Mouse (Mus musculus) CH12.LX (cell line): ENCODE results near the gene Ahr. TPM values are rescaled to one million over a fixed set of nuclear protein-coding genes. Genes with fewer than 3 reads are reported as not detected.
A peak's percentile ranks its signal among the peaks of the same experiment; 100 is the strongest.

Experiments
- DNase-seq: peaks from one replicate; pipeline ENCODE4 v3.0.0-alpha.2; 2013; ENCODE audit errors: extremely low read depth
- H3K27ac ChIP-seq: 2 replicates; pipeline ENCODE4 v1.5.1; 2012; ENCODE audit warnings: low read depth, mild to moderate bottlenecking, control low read depth, moderate library complexity; ENCODE audit not compliant: insufficient read depth
- H3K27me3 ChIP-seq: replicated peaks from 2 replicates; pipeline ENCODE3; 2012; ENCODE audit warnings: inconsistent platforms
- H3K36me3 ChIP-seq, 2 experiments: replicated peaks in 1 of 2; 2 replicates each; pipeline versions ENCODE3 to v1.6.1; 2012; ENCODE audit warnings: inconsistent platforms in 1 of 2, low read length in 1 of 2, mild to moderate bottlenecking in 1 of 2, mixed read lengths in 1 of 2, moderate library complexity in 1 of 2; ENCODE audit not compliant: control insufficient read depth in 1 of 2, insufficient read depth in 1 of 2
- H3K4me1 ChIP-seq, 2 experiments: 2 replicates each; pipeline ENCODE4 v1.6.1; 2012; ENCODE audit warnings: inconsistent platforms in 1 of 2, moderate library complexity in 1 of 2; ENCODE audit not compliant: insufficient read depth in 2 of 2, control insufficient read depth in 1 of 2
- H3K4me2 ChIP-seq: 2 replicates; pipeline ENCODE4 v1.6.1; 2012; ENCODE audit warnings: low read depth, mild to moderate bottlenecking, control low read depth; ENCODE audit not compliant: poor library complexity, insufficient read depth, severe bottlenecking
- H3K4me3 ChIP-seq, 3 experiments: fragments of 150-350 bp in 1 of 3; sonication (generic) in 1 of 3; replicated peaks in 1 of 3; 2 replicates each; pipeline versions ENCODE3 to v1.5.1; 2011 to 2012; ENCODE audit warnings: low read depth in 2 of 3, low read length in 2 of 3, mild to moderate bottlenecking in 2 of 3, moderate library complexity in 2 of 3, control low read depth in 1 of 3, improper control_type of control experiment in 1 of 3, inconsistent platforms in 1 of 3, mixed read lengths in 1 of 3; ENCODE audit not compliant: poor library complexity in 1 of 3
- H3K79me2 ChIP-seq: replicated peaks from 2 replicates; pipeline ENCODE4 v1.6.1; 2012; ENCODE audit warnings: mild to moderate bottlenecking, moderate library complexity; ENCODE audit not compliant: control insufficient read depth, poor library complexity, insufficient read depth, severe bottlenecking; ENCODE audit errors: extremely low read depth
- H3K9ac ChIP-seq: 2 replicates; pipeline ENCODE4 v1.6.1; 2012; ENCODE audit warnings: low read depth, mild to moderate bottlenecking, control low read depth, moderate library complexity; ENCODE audit not compliant: insufficient read depth
- H3K9me3 ChIP-seq: replicated peaks from 2 replicates; pipeline ENCODE3; 2012; ENCODE audit warnings: low read length, inconsistent platforms, mixed read lengths
- BHLHE40 ChIP-seq: IDR thresholded peaks from 2 replicates; pipeline ENCODE4 v1.6.1; 2011; ENCODE audit warnings: mild to moderate bottlenecking, low read depth, low read length, improper control_type of control experiment
- CHD1 ChIP-seq: IDR thresholded peaks from 2 replicates; pipeline ENCODE4 v1.6.1; 2012; ENCODE audit warnings: low read depth, low read length, improper control_type of control experiment, inconsistent platforms
- CTCF ChIP-seq, 2 experiments: IDR thresholded peaks in 1 of 2; conservative IDR thresholded peaks in 1 of 2; 2 replicates each; pipeline ENCODE4 v1.5.1; 2011 to 2012; ENCODE audit warnings: low read depth in 2 of 2, low read length in 2 of 2, improper control_type of control experiment in 1 of 2, inconsistent platforms in 1 of 2, mild to moderate bottlenecking in 1 of 2, moderate library complexity in 1 of 2
- E2F4 ChIP-seq: IDR thresholded peaks from 2 replicates; pipeline ENCODE4 v1.6.1; 2011; ENCODE audit warnings: low read depth, low read length, improper control_type of control experiment; ENCODE audit not compliant: insufficient replicate concordance
- EP300 ChIP-seq: IDR thresholded peaks from 2 replicates; pipeline ENCODE4 v1.6.1; 2011; ENCODE audit warnings: low read length, improper control_type of control experiment
- ETS1 ChIP-seq: conservative IDR thresholded peaks from 2 replicates; pipeline ENCODE4 v1.6.1; 2012; ENCODE audit warnings: low read depth, mild to moderate bottlenecking, inconsistent platforms, low read length, improper control_type of control experiment, moderate library complexity
- GABPA ChIP-seq: IDR thresholded peaks from 2 replicates; pipeline ENCODE4 v1.6.1; 2012; ENCODE audit warnings: low read depth, low read length, improper control_type of control experiment, inconsistent platforms; ENCODE audit not compliant: insufficient replicate concordance
- HCFC1 ChIP-seq: IDR thresholded peaks from 2 replicates; pipeline ENCODE4 v1.6.1; 2012; ENCODE audit warnings: low read depth, mild to moderate bottlenecking, inconsistent platforms, low read length, improper control_type of control experiment
- IRF4 ChIP-seq: IDR thresholded peaks from 2 replicates; pipeline ENCODE4 v1.6.1; 2014; ENCODE audit warnings: low read depth, mild to moderate bottlenecking, inconsistent platforms, low read length, improper control_type of control experiment
- JUND ChIP-seq: conservative IDR thresholded peaks from 2 replicates; pipeline ENCODE4 v1.6.1; 2011; ENCODE audit warnings: low read depth, low read length, improper control_type of control experiment
- MAFK ChIP-seq: IDR thresholded peaks from 2 replicates; pipeline ENCODE4 v1.6.1; 2011; ENCODE audit warnings: low read length, improper control_type of control experiment; ENCODE audit not compliant: insufficient replicate concordance
- MAX ChIP-seq: IDR thresholded peaks from 2 replicates; pipeline ENCODE4 v1.6.1; 2011; ENCODE audit warnings: low read length, improper control_type of control experiment
- MAZ ChIP-seq: IDR thresholded peaks from 2 replicates; pipeline ENCODE4 v1.6.1; 2012; ENCODE audit warnings: low read depth, mild to moderate bottlenecking, inconsistent platforms, low read length, improper control_type of control experiment, moderate library complexity
- MEF2A ChIP-seq: IDR thresholded peaks from 2 replicates; pipeline ENCODE4 v1.6.1; 2014; ENCODE audit warnings: low read depth, mild to moderate bottlenecking, inconsistent platforms, low read length, improper control_type of control experiment, borderline replicate concordance
- MXI1 ChIP-seq: IDR thresholded peaks from 2 replicates; pipeline ENCODE4 v1.6.1; 2011; ENCODE audit warnings: mild to moderate bottlenecking, low read depth, low read length, improper control_type of control experiment
- MYC ChIP-seq: IDR thresholded peaks from 2 replicates; pipeline ENCODE4 v1.6.1; 2011; ENCODE audit warnings: low read depth, mild to moderate bottlenecking, improper control_type of control experiment, low read length
- NELFE ChIP-seq: IDR thresholded peaks from 2 replicates; pipeline ENCODE4 v1.6.1; 2011; ENCODE audit warnings: low read depth, low read length, improper control_type of control experiment
- NRF1 ChIP-seq: IDR thresholded peaks from 2 replicates; pipeline ENCODE4 v1.6.1; 2014; ENCODE audit warnings: low read depth, mild to moderate bottlenecking, inconsistent platforms, low read length, improper control_type of control experiment, moderate library complexity
- PAX5 ChIP-seq: IDR thresholded peaks from 2 replicates; pipeline ENCODE4 v1.6.1; 2012; ENCODE audit warnings: low read length, inconsistent platforms, mixed read lengths
- POLR2A ChIP-seq: IDR thresholded peaks from 2 replicates; pipeline ENCODE4 v1.6.1; 2011; ENCODE audit warnings: low read depth, mild to moderate bottlenecking, improper control_type of control experiment, low read length
- POLR2AphosphoS2 ChIP-seq: IDR thresholded peaks from 2 replicates; pipeline ENCODE4 v1.6.1; 2011; ENCODE audit warnings: low read depth, low read length, improper control_type of control experiment
- RAD21 ChIP-seq: IDR thresholded peaks from 2 replicates; pipeline ENCODE4 v1.6.1; 2011; ENCODE audit warnings: low read depth, mild to moderate bottlenecking, low read length, improper control_type of control experiment, moderate library complexity
- RCOR1 ChIP-seq: conservative IDR thresholded peaks from 2 replicates; pipeline ENCODE4 v1.6.1; 2012; ENCODE audit warnings: low read depth, mild to moderate bottlenecking, inconsistent platforms, low read length, improper control_type of control experiment
- SIN3A ChIP-seq: IDR thresholded peaks from 2 replicates; pipeline ENCODE4 v1.6.1; 2012; ENCODE audit warnings: low read length, improper control_type of control experiment, inconsistent platforms
- SMC3 ChIP-seq: IDR thresholded peaks from 2 replicates; pipeline ENCODE4 v1.6.1; 2011; ENCODE audit warnings: low read depth, low read length, improper control_type of control experiment
- TBP ChIP-seq: conservative IDR thresholded peaks from 2 replicates; pipeline ENCODE4 v1.6.1; 2011; ENCODE audit warnings: low read depth, low read length, improper control_type of control experiment
- TCF12 ChIP-seq: IDR thresholded peaks from 2 replicates; pipeline ENCODE4 v1.6.1; 2014; ENCODE audit warnings: low read depth, mild to moderate bottlenecking, inconsistent platforms, low read length, improper control_type of control experiment
- UBTF ChIP-seq: IDR thresholded peaks from 2 replicates; pipeline ENCODE4 v1.6.1; 2012; ENCODE audit warnings: low read depth, mild to moderate bottlenecking, inconsistent platforms, low read length, improper control_type of control experiment, moderate library complexity
- USF1 ChIP-seq: IDR thresholded peaks from 2 replicates; pipeline ENCODE4 v1.6.1; 2014; ENCODE audit warnings: low read depth, mild to moderate bottlenecking, inconsistent platforms, low read length, improper control_type of control experiment
- USF2 ChIP-seq: conservative IDR thresholded peaks from 2 replicates; pipeline ENCODE4 v1.6.1; 2011; ENCODE audit warnings: low read depth, low read length, improper control_type of control experiment
- ZC3H11A ChIP-seq: IDR thresholded peaks from 2 replicates; pipeline ENCODE4 v1.6.1; 2012; ENCODE audit warnings: low read depth, mild to moderate bottlenecking, inconsistent platforms, low read length, improper control_type of control experiment
- ZKSCAN1 ChIP-seq: IDR thresholded peaks from 2 replicates; pipeline ENCODE4 v1.6.1; 2012; ENCODE audit warnings: low read depth, inconsistent platforms, low read length, improper control_type of control experiment, borderline replicate concordance
- ZMIZ1 ChIP-seq: IDR thresholded peaks from 2 replicates; pipeline ENCODE4 v1.6.1; 2012; ENCODE audit warnings: low read depth, mild to moderate bottlenecking, inconsistent platforms, low read length, improper control_type of control experiment
- ZNF384 ChIP-seq: IDR thresholded peaks from 2 replicates; pipeline ENCODE4 v1.6.1; 2012; ENCODE audit warnings: low read depth, low read length, improper control_type of control experiment, inconsistent platforms
- dilution Hi-C: fragments of 300-500 bp; cut with MboI; formaldehyde crosslinking; loops from 2 replicates; pipeline ENCODE4 v1.14.3; 2020; ENCODE audit warnings: low sequenced_read_pairs; ENCODE audit not compliant: extremely low pct_unique_long_range_greater_than_20kb, extremely low pct_ligation_motif_present
- in situ Hi-C: fragments of 300-500 bp; cut with MboI; formaldehyde crosslinking; loops from 3 replicates; pipeline ENCODE4 v1.14.3; 2019; ENCODE audit warnings: low sequenced_read_pairs, low pct_ligation_motif_present, low pct_unique_long_range_greater_than_20kb, mixed read lengths
- polyA plus RNA-seq: library from polyadenylated mRNA; unstranded; fragments of >175 nt; gene quantifications from 2 replicates; pipeline ENCODE4 v1.2.1, GENCODE M21; 2012; ENCODE audit warnings: low read depth; ENCODE audit not compliant: insufficient read length
- total RNA-seq, 2 experiments: library from RNA; depleted of rRNA; stranded (reverse); fragments of 300-350 nt in 1 of 2; fragments of >200 nt in 1 of 2; gene quantifications; 2 replicates each; pipeline ENCODE4 v1.2.3; 2012 to 2014

The Ahr gene
- total and polyA plus RNA-seq, 3 experiments = 4.9 to 8.2 (median 7.1) TPM

- in situ Hi-C loops = no loop called here
- no peak for DNase-seq
- H3K9me3 ChIP-seq = peaks cover 2% of the 10 kb centered on the region
- no peak overlapping the region for H3K27ac ChIP-seq
- H3K27me3 ChIP-seq = no peaks in the 10 kb centered on the region
- no peaks in the 10 kb centered on the region for H3K79me2 ChIP-seq
- no peak overlapping the region for H3K9ac ChIP-seq
- no peak for TF ChIP-seq USF1
- no peak for TF ChIP-seq MAZ
- TF ChIP-seq MAFK = no peak
- TF ChIP-seq USF2 = no peak
- H3K4me1 ChIP-seq = peaks cover 5 to 23% of the 10 kb centered on the region in 2 experiments; a peak in 3 of 4 replicates
- H3K4me2 ChIP-seq = no peak overlapping the region
- no peaks in the 10 kb centered on the region for H3K36me3 ChIP-seq
- dilution Hi-C loops = no loop called here
- no peak overlapping the region for H3K4me3 ChIP-seq
These were observed 19.5 kb upstream of the Ahr start for GRCm38 (mm10) chr12:35554309-35554708.

- Histone ChIP-seq H3K4me2 (peak overlapping the region; percentile 75), H3K27ac (no peak overlapping the region), H3K9me3 (peaks cover 2% of the 10 kb centered on the region), H3K27me3 (no peaks in the 10 kb centered on the region), H3K79me2 (no peaks in the 10 kb centered on the region), H3K4me1 (peaks cover 5 to 23% of the 10 kb centered on the region in 2 experiments; a peak in 3 of 4 replicates), H3K9ac (no peak overlapping the region), H3K36me3 (no peaks in the 10 kb centered on the region)
- peak; percentile 62 for DNase-seq
- in situ Hi-C loops = no loop called here
- dilution Hi-C loops = no loop called here
- no peak for TF ChIP-seq ZKSCAN1
- no peak for TF ChIP-seq ETS1
- no peak for TF ChIP-seq SIN3A
- TF ChIP-seq TCF12 = no peak
- no peak for TF ChIP-seq NRF1
- TF ChIP-seq MEF2A = no peak
- no peak for TF ChIP-seq MAX
- no peak for TF ChIP-seq RCOR1
- TF ChIP-seq E2F4 = no peak
- TF ChIP-seq GABPA = no peak
- TF ChIP-seq NELFE = no peak
- 0 out of 2 replicates have a peak, but pooled peaks have one; percentile 5 for TF ChIP-seq BHLHE40
- TF ChIP-seq IRF4 = peak; percentile 78
- TF ChIP-seq MAZ = no peak
- TF ChIP-seq JUND = peak; percentile 43; the same call in 1 of the 2 replicates
- TF ChIP-seq ZC3H11A = no peak
- no peak for TF ChIP-seq ZNF384
- no peak for TF ChIP-seq POLR2AphosphoS2
- no peak for TF ChIP-seq RAD21
- no peak for TF ChIP-seq TBP
- TF ChIP-seq POLR2A = no peak
- TF ChIP-seq HCFC1 = no peak
- TF ChIP-seq USF1 = no peak
- TF ChIP-seq SMC3 = no peak
- peak; percentile 84 for TF ChIP-seq EP300
- TF ChIP-seq MAFK = no peak
- TF ChIP-seq CHD1 = no peak
- TF ChIP-seq UBTF = no peak
- no peak for TF ChIP-seq CTCF (conservative IDR thresholded peaks at IDR 0.05 in 1 of 2, IDR thresholded peaks at IDR 0.05 in 1 of 2; ENCODE audit: low read depth in 2 of 2, low read length in 2 of 2)
- no peak for TF ChIP-seq ZMIZ1
- TF ChIP-seq MYC = no peak
- no peak for TF ChIP-seq PAX5
- TF ChIP-seq MXI1 = no peak
- TF ChIP-seq, all 38 proteins: peak for 4
- no peak overlapping the region for H3K4me3 ChIP-seq
These were observed 18.3 kb upstream of the Ahr start for GRCm38 (mm10) chr12:35553174-35553573.
